Mouse (Mus musculus): Measurements from ENCODE around the gene Ncoa3. TPM values are rescaled to one million over a fixed set of nuclear protein-coding genes. Genes with fewer than 3 reads are reported as not detected.

Ncoa3 gene
- polyA plus RNA-seq, 1 experiment from 2014 or later: 22.4 TPM

GRCm38 (mm10) chr2:166062008-166062407, 69.6 kb downstream of the Ncoa3 start:
- DNase-seq (ENCODE audit: low spot score): no peak
- H3K4me3 ChIP-seq (ENCODE audit: low read depth, low read length): no peak overlapping the region
- no peak overlapping the region for H3K27ac ChIP-seq (ENCODE audit: low read depth, low read length)
- no peak overlapping the region for H3K9ac ChIP-seq (ENCODE audit: low read length)
- H3K27me3 ChIP-seq (ENCODE audit: control insufficient read depth, insufficient read depth, low read length): no peaks in the 10 kb centered on the region
- ATAC-seq (ENCODE audit: insufficient read depth, low FRiP score, low TSS enrichment): no peak
- 80% methylated on average over 1 of the region's 1 CpGs for WGBS
- no peak overlapping the region for H3K4me2 ChIP-seq (ENCODE audit: low read depth)
- peaks cover 17% of the 10 kb centered on the region for H3K36me3 ChIP-seq (ENCODE audit: control insufficient read depth, insufficient read depth, low read length)
- no peaks in the 10 kb centered on the region for H3K9me3 ChIP-seq (ENCODE audit: control insufficient read depth, low read length)
- H3K4me1 ChIP-seq (ENCODE audit: control insufficient read depth, insufficient read depth, low read length): no peaks in the 10 kb centered on the region

GRCm38 (mm10) chr2:166062431-166062830, 70.0 kb downstream of the Ncoa3 start:
- Histone ChIP-seq H3K4me1 (ENCODE audit: control insufficient read depth, insufficient read depth, low read length) (no peaks in the 10 kb centered on the region), H3K4me3 (ENCODE audit: low read depth, low read length) (no peak overlapping the region), H3K9me3 (ENCODE audit: control insufficient read depth, low read length) (no peaks in the 10 kb centered on the region), H3K36me3 (ENCODE audit: control insufficient read depth, insufficient read depth, low read length) (peaks cover 17% of the 10 kb centered on the region), H3K4me2 (ENCODE audit: low read depth) (no peak overlapping the region), H3K27me3 (ENCODE audit: control insufficient read depth, insufficient read depth, low read length) (no peaks in the 10 kb centered on the region), H3K9ac (ENCODE audit: low read length) (no peak overlapping the region), H3K27ac (ENCODE audit: low read depth, low read length) (no peak overlapping the region)
- ATAC-seq (ENCODE audit: insufficient read depth, low FRiP score, low TSS enrichment) (no peak), DNase-seq (ENCODE audit: low spot score) (no peak)
- WGBS: 93% methylated on average over 8 of the region's 8 CpGs

GRCm38 (mm10) chr2:166066434-166066833, 74.0 kb downstream of the Ncoa3 start:
- Histone ChIP-seq H3K4me1 (ENCODE audit: control insufficient read depth, insufficient read depth, low read length) (no peaks in the 10 kb centered on the region), H3K4me3 (ENCODE audit: low read depth, low read length) (no peak overlapping the region), H3K9ac (ENCODE audit: low read length) (no peak overlapping the region), H3K9me3 (ENCODE audit: control insufficient read depth, low read length) (no peaks in the 10 kb centered on the region), H3K27me3 (ENCODE audit: control insufficient read depth, insufficient read depth, low read length) (no peaks in the 10 kb centered on the region), H3K4me2 (ENCODE audit: low read depth) (no peak overlapping the region), H3K27ac (ENCODE audit: low read depth, low read length) (no peak overlapping the region), H3K36me3 (ENCODE audit: control insufficient read depth, insufficient read depth, low read length) (peaks cover 17% of the 10 kb centered on the region)
- ATAC-seq (ENCODE audit: insufficient read depth, low FRiP score, low TSS enrichment) (no peak), DNase-seq (ENCODE audit: low spot score) (no peak)
- 80% methylated on average over 4 of the region's 4 CpGs for WGBS

- Histone ChIP-seq H3K9ac (ENCODE audit: low read length) (no peak overlapping the region), H3K27ac (ENCODE audit: low read depth, low read length) (no peak overlapping the region), H3K9me3 (ENCODE audit: control insufficient read depth, low read length) (no peaks in the 10 kb centered on the region), H3K36me3 (ENCODE audit: control insufficient read depth, insufficient read depth, low read length) (peaks cover 20% of the 10 kb centered on the region), H3K4me2 (ENCODE audit: low read depth) (no peak overlapping the region), H3K27me3 (ENCODE audit: control insufficient read depth, insufficient read depth, low read length) (no peaks in the 10 kb centered on the region), H3K4me1 (ENCODE audit: control insufficient read depth, insufficient read depth, low read length) (no peaks in the 10 kb centered on the region), H3K4me3 (ENCODE audit: low read depth, low read length) (no peak overlapping the region)
- WGBS: 92% methylated on average over 9 of the region's 9 CpGs
- ATAC-seq (ENCODE audit: insufficient read depth, low FRiP score, low TSS enrichment) (no peak), DNase-seq (ENCODE audit: low spot score) (no peak)
These were observed 75.8 kb downstream of the Ncoa3 start for GRCm38 (mm10) chr2:166068261-166068660.

GRCm38 (mm10) chr2:166069164-166069563, 76.7 kb downstream of the Ncoa3 start:
- Histone ChIP-seq H3K36me3 (ENCODE audit: control insufficient read depth, insufficient read depth, low read length) (peaks cover 21% of the 10 kb centered on the region), H3K4me2 (ENCODE audit: low read depth) (no peak overlapping the region), H3K27ac (ENCODE audit: low read depth, low read length) (no peak overlapping the region), H3K27me3 (ENCODE audit: control insufficient read depth, insufficient read depth, low read length) (no peaks in the 10 kb centered on the region), H3K9me3 (ENCODE audit: control insufficient read depth, low read length) (no peaks in the 10 kb centered on the region), H3K9ac (ENCODE audit: low read length) (no peak overlapping the region), H3K4me3 (ENCODE audit: low read depth, low read length) (no peak overlapping the region), H3K4me1 (ENCODE audit: control insufficient read depth, insufficient read depth, low read length) (no peaks in the 10 kb centered on the region)
- ATAC-seq (ENCODE audit: insufficient read depth, low FRiP score, low TSS enrichment): no peak
- 90% methylated on average over 5 of the region's 5 CpGs for WGBS
- DNase-seq (ENCODE audit: low spot score): no peak

- peaks cover 21% of the 10 kb centered on the region for H3K36me3 ChIP-seq (ENCODE audit: control insufficient read depth, insufficient read depth, low read length)
- DNase-seq (ENCODE audit: low spot score): no peak
- H3K4me2 ChIP-seq (ENCODE audit: low read depth): no peak overlapping the region
- H3K27ac ChIP-seq (ENCODE audit: low read depth, low read length): peak overlapping the region; percentile 8; the same call in 1 of the 2 replicates
- H3K27me3 ChIP-seq (ENCODE audit: control insufficient read depth, insufficient read depth, low read length): no peaks in the 10 kb centered on the region
- ATAC-seq (ENCODE audit: insufficient read depth, low FRiP score, low TSS enrichment): no peak
- H3K9ac ChIP-seq (ENCODE audit: low read length): no peak overlapping the region
- WGBS: 91% methylated on average over 7 of the region's 7 CpGs
- no peaks in the 10 kb centered on the region for H3K9me3 ChIP-seq (ENCODE audit: control insufficient read depth, low read length)
- no peak overlapping the region for H3K4me3 ChIP-seq (ENCODE audit: low read depth, low read length)
- no peaks in the 10 kb centered on the region for H3K4me1 ChIP-seq (ENCODE audit: control insufficient read depth, insufficient read depth, low read length)
These were observed 77.3 kb downstream of the Ncoa3 start for GRCm38 (mm10) chr2:166069738-166070137.

GRCm38 (mm10) chr2:166071481-166071880, 79.0 kb downstream of the Ncoa3 start:
- no peak for ATAC-seq (ENCODE audit: insufficient read depth, low FRiP score, low TSS enrichment)
- Histone ChIP-seq H3K4me2 (ENCODE audit: low read depth) (no peak overlapping the region), H3K9me3 (ENCODE audit: control insufficient read depth, low read length) (no peaks in the 10 kb centered on the region), H3K4me1 (ENCODE audit: control insufficient read depth, insufficient read depth, low read length) (no peaks in the 10 kb centered on the region), H3K27ac (ENCODE audit: low read depth, low read length) (no peak overlapping the region), H3K4me3 (ENCODE audit: low read depth, low read length) (no peak overlapping the region), H3K36me3 (ENCODE audit: control insufficient read depth, insufficient read depth, low read length) (peaks cover 20% of the 10 kb centered on the region), H3K9ac (ENCODE audit: low read length) (no peak overlapping the region), H3K27me3 (ENCODE audit: control insufficient read depth, insufficient read depth, low read length) (no peaks in the 10 kb centered on the region)
- DNase-seq (ENCODE audit: low spot score): no peak
- WGBS: 90% methylated on average over 5 of the region's 5 CpGs

GRCm38 (mm10) chr2:166071889-166072288, 79.5 kb downstream of the Ncoa3 start:
- no peak for DNase-seq (ENCODE audit: low spot score)
- 86% methylated on average over 9 of the region's 9 CpGs for WGBS
- no peaks in the 10 kb centered on the region for H3K9me3 ChIP-seq (ENCODE audit: control insufficient read depth, low read length)
- no peak overlapping the region for H3K4me3 ChIP-seq (ENCODE audit: low read depth, low read length)
- ATAC-seq (ENCODE audit: insufficient read depth, low FRiP score, low TSS enrichment): no peak
- no peaks in the 10 kb centered on the region for H3K27me3 ChIP-seq (ENCODE audit: control insufficient read depth, insufficient read depth, low read length)
- H3K4me1 ChIP-seq (ENCODE audit: control insufficient read depth, insufficient read depth, low read length): no peaks in the 10 kb centered on the region
- H3K4me2 ChIP-seq (ENCODE audit: low read depth): no peak overlapping the region
- H3K36me3 ChIP-seq (ENCODE audit: control insufficient read depth, insufficient read depth, low read length): peaks cover 18% of the 10 kb centered on the region
- no peak overlapping the region for H3K27ac ChIP-seq (ENCODE audit: low read depth, low read length)
- no peak overlapping the region for H3K9ac ChIP-seq (ENCODE audit: low read length)

GRCm38 (mm10) chr2:166073082-166073481, 80.6 kb downstream of the Ncoa3 start:
- Histone ChIP-seq H3K36me3 (ENCODE audit: control insufficient read depth, insufficient read depth, low read length) (peaks cover 21% of the 10 kb centered on the region), H3K9me3 (ENCODE audit: control insufficient read depth, low read length) (no peaks in the 10 kb centered on the region), H3K4me1 (ENCODE audit: control insufficient read depth, insufficient read depth, low read length) (no peaks in the 10 kb centered on the region), H3K4me3 (ENCODE audit: low read depth, low read length) (no peak overlapping the region), H3K27me3 (ENCODE audit: control insufficient read depth, insufficient read depth, low read length) (no peaks in the 10 kb centered on the region), H3K4me2 (ENCODE audit: low read depth) (no peak overlapping the region), H3K27ac (ENCODE audit: low read depth, low read length) (no peak overlapping the region), H3K9ac (ENCODE audit: low read length) (no peak overlapping the region)
- no peak for ATAC-seq (ENCODE audit: insufficient read depth, low FRiP score, low TSS enrichment)
- WGBS: 78% methylated on average over 10 of the region's 10 CpGs
- DNase-seq (ENCODE audit: low spot score): no peak

Data from neural tube, embryonic 11.5 days (tissue).